Mouse (Mus musculus) small intestine, adult 2 months (tissue): ENCODE measurements around the gene Srgap3.

ENCODE experiments used
- CTCF ChIP-seq: fragments of 200-500 bp; IDR thresholded peaks from 2 replicates; pipeline ENCODE4 v1.5.1; 2012; ENCODE audit warnings: low read depth, mild to moderate bottlenecking, control low read depth, inconsistent platforms, low read length, moderate library complexity, mixed read lengths; ENCODE audit not compliant: insufficient replicate concordance, insufficient read length; ENCODE audit errors: extremely low read depth
- POLR2A ChIP-seq: fragments of 200-500 bp; IDR thresholded peaks from 2 replicates; pipeline ENCODE4 v1.6.1; 2012; ENCODE audit warnings: low read depth, mild to moderate bottlenecking, control low read depth, inconsistent platforms, low read length, moderate library complexity

GRCm38 (mm10) chr6:112717168-112717567, 229.9 kb downstream of the Srgap3 start:
- TF ChIP-seq POLR2A (no peak), CTCF (peak; percentile 62; the same call in 1 of the 2 replicates)
